Mouse (Mus musculus) splenic B cell, adult 2 months (primary cell): ENCODE results near the gene Gins1.
"Not testable (repeated sequence)": the region's sequence is repeated elsewhere in the genome, so short reads cannot be mapped to it uniquely, and the experiment has no call there.

Experiments
- DNase-seq: peaks from one replicate; pipeline ENCODE4 v3.0.0-alpha.2; 2011; ENCODE audit warnings: low read depth, low spot score
- H3K27me3 ChIP-seq: 2 replicates; pipeline ENCODE4 v1.6.1; 2012; ENCODE audit warnings: mild to moderate bottlenecking, low read length, moderate library complexity, mixed read lengths; ENCODE audit not compliant: control insufficient read depth, poor library complexity, insufficient read depth, severe bottlenecking
- H3K36me3 ChIP-seq: 2 replicates; pipeline ENCODE4 v1.6.1; 2012; ENCODE audit warnings: mild to moderate bottlenecking, low read length, moderate library complexity, mixed read lengths; ENCODE audit not compliant: control insufficient read depth, poor library complexity, insufficient read depth, severe bottlenecking

The Gins1 gene

DNA sequence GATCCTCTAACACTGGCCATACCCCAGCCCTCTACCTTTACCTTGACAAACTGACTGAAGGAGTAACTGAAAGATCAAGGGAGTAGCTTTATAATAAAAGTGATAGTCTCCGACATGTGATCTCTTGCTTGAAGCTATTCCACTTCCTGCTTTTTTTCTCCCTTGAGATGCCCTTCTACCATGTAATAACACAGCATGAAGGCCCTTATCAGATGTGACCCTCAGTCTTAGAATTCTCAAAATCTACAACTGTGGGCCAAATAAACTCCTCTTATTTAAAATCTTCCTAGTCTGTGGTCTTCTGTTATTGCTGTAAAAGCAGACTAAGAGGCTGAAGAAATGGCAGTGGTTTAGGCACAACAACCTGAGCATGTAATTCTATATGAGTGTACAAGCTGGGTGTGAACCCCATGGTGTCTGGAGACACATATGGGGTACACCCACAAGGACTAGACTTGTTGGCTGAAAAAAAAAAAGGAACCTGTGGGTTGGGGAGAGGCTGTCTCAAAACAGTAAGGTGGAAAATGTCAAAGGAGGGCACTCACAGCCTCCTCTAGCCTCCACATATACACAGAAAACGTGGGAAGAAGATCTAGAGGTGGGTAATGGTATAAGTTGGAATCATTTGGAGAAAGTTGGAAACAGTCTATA lies 10.5 kb upstream of the Gins1 start:
- DNase-seq = peak; percentile 23
- no peaks in the 10 kb centered on the region for H3K27me3 ChIP-seq
- no peaks in the 10 kb centered on the region for H3K36me3 ChIP-seq

DNA sequence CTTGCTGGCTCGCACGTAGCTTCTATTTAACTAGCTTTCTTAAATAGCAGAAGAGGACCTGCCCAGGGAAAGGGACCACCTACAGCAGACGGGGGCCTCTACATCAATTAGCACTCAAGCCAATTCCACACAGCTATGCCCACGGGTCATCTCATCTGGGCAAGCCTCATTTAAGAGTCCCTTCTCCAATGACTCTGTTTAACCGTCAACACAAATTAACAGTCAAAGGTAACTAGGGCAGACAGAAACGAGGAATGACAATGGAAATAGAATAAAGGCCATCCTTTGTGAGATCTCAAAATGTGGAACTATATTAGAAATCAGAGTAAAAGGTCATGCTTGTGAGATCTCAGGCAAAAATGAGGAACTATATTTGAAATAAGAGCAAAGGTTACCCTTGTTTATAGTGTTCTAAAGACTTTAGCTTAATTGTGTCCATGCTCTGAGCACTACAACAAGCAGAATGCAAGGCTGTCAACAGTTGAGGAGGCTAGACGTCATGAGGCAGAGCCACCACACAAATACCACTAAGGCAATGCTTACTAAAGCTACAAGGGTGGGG lies 9.4 kb upstream of the Gins1 start:
- no peaks in the 10 kb centered on the region for H3K27me3 ChIP-seq
- H3K36me3 ChIP-seq = no peaks in the 10 kb centered on the region
- peak; percentile 28 for DNase-seq

DNA sequence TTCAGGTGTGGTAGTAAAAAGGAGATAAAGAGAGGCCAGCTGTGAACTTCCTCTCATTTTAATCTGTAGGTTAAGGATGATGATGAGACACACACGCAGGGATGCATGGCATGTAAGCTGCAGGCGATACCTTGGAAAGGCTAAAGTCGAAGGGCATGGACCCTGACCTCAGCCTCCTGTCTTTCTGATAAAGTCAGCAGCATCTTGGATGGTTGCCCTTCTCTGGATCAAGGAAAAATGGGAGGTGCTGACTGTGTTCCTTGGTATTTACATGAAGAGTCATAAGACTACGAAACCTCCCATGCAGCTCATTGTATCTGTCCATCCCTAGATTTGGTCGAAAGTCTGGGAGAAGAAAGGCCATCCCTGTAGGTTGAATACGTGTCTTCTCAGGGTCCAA lies 4.9 kb upstream of the Gins1 start:
- no peak for DNase-seq
- Histone ChIP-seq H3K36me3 (no peaks in the 10 kb centered on the region), H3K27me3 (no peaks in the 10 kb centered on the region)

DNA sequence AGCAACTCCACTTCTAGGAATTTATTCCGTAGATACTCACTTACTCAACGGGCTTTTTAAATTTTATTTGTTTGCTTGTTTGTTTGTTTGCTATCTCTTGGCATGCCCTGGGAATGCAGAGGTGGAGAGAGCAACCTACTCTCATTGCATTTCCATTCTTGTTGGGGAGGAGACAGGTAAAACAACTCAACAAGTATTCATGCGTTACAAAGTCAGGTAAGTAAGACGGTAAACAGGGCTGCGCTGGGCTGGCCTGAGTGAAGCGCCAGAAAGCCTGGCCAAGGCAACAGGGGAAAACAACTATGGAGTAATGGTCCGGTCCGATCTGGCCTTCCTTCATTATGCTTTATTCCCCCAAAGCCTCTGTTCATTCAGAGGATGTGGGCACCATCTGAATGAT lies 2.9 kb upstream of the Gins1 start:
- no peak for DNase-seq
- Histone ChIP-seq H3K27me3 (no peaks in the 10 kb centered on the region), H3K36me3 (no peaks in the 10 kb centered on the region)

DNA sequence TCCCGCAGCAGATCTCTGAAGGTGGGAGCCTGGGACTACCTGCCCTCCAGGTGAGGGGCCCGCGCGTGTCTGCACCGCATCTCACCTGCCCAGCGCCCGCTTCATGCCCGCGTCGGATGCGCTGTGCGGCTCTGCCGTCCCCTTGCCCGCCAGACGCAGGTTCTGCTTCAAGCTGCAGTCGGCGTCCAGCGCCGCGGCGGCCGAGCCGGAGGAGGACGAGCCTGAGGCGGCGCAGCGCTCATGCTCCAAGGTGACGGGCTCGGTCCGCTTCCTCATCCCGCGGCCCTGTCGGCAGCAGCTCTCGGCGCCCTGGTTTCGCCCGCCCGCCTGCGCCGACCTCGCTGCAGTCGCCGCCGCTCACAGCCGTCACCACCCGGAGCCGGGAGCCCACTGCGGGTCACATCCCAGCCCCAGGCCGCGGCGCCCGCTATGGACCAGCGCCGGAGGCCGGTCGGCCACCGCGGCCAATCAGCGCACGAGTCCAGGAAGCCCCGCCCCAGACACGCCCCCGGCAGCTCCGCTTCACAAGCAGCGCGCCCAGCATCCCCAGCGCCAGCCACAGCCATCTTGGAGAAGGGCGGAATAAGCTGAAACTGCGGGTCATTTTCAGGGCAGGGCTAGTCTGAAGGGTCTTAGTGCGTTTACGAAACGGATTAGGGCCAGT lies 796 bp upstream of the Gins1 start, which contains the start of gene Abhd12:
Gene Abhd12, minus strand, starts transcription at position 470 of the 664 bp plus-strand sequence.
- H3K27me3 ChIP-seq = no peaks in the 10 kb centered on the region
- H3K36me3 ChIP-seq = no peaks in the 10 kb centered on the region
- DNase-seq = peak; percentile 97

DNA sequence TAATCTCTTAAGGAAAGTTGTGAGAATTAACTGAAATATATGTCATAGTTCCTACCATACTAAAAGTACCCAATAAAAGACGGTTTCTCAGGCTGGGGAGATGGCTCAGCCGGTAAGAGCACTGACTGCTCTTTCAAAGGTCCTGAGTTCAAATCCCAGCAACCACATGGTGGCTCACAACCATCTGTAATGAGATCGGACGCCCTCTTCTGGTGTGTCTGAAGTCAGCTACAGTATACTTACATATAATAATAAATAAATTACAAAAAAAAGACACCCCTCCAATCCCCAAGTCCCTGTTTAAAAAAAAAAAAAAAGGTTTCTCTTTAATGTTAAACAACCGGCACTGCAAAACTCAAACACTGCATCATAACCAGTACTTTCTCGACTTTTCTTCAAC lies 3.7 kb downstream of the Gins1 start:
- H3K27me3 ChIP-seq, DNase-seq, H3K36me3 ChIP-seq: not testable (repeated sequence)

DNA sequence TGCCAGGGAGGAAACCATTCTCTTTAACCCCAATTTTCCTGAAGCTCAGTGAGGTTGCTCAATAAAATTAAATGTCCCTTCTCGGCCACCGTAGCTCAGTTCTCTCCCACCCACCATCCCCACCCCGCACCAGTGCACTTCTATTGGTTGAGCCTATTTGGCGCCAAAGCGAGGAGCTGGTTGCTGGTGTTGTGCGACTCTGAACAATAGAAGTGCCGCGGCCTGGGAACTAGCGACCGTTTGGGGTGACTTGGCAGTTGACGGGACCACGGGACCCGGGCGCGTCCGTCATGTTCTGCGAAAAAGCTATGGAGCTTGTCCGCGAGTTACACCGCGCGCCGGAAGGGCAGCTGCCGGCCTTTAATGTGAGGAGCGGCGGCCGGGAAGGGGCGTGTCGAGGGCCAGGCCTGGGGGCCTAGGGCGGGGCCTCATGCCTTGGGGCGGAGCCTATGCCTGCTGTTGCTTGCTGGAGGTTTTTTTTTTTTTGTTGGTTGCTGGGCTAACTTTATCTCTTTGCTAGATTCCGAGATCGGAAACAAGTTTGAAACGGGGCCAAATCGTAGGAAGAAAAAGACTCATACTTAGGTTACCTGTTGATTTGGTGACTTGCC lies 4.3 kb downstream of the Gins1 start:
- Histone ChIP-seq H3K27me3 (no peaks in the 10 kb centered on the region), H3K36me3 (no peaks in the 10 kb centered on the region)
- DNase-seq = peak; percentile 94

DNA sequence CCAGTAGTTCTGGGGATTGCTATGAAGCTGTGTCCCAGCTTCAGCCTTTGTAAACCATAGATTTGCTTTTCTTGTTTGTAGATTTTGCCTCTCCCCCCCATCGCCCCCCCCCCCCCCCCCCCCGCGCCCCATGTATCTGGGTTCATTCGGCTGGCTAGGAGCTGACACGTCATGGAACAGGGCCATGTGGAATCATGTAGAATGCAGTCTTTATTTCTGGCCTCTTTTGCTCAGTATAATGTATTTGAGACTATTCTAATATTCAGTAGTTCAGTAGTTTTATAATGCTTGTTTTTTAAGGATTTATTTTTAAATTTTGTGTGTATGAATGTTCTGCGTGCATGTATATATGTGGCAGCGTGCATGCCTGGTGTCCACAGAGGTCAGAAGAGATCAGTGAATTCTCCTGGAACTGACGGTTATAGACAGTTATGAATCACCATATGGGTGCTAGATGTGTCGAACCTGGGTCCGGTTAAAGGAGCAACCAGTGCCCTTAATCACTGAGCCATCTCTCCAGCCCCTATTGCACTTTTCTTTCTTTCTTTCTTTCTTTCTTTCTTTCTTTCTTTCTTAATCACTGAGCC lies 5.2 kb downstream of the Gins1 start:
- H3K27me3 ChIP-seq = no peaks in the 10 kb centered on the region
- peak; percentile 33 for DNase-seq
- no peaks in the 10 kb centered on the region for H3K36me3 ChIP-seq

DNA sequence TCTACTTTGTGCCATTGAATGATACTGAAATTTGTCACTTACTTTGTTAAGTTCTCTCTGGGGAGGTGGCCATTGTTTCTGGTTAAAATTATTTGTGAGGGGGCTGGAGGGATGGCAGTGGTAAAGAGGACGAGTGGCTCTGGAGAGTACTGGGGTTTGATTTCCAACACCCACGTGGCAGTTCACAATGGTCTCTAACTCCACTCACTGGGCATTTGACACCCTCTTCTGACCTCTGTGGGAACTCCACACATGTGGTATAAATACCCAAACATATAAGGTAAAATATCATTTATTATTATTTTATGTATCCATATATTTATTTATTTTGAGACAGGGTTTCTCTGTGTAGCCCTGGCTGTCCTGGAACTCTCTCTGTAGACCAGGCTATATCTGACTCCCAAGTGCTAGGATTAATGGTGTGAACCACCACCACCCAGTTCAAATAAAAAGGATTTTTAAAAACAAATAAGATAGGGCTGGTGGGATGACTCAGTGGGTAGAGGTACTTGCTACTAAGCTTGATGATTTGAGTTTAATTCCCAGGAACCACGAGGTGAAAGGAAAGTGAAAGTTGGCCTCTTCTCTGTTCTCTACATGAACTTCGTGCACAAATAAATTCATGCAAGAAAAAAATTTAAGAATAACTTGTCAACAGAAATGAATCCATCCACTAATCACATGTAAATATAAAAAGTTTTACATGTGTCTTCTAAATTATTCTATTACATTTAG lies 9.7 kb downstream of the Gins1 start:
- no peaks in the 10 kb centered on the region for H3K27me3 ChIP-seq
- H3K36me3 ChIP-seq = no peaks in the 10 kb centered on the region
- DNase-seq = peak; percentile 18

DNA sequence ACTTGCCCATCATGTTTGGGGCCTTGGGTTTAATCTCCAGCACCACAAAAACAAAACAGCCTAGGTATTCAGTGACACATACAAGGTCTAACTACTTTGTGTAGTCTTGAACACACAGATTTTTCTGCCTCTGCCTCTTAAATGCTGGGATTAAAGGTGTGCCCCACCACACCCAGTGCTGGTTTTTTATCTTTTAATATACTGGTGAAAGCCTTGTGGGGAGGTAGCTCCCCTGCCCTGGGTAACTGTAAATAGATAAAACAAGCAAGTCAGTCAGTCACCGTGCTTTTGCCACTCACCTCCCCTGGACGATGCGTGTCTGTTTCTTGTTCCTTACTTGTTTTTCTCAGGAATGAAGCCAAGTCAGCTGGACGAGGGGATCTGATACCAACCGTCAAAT lies 10.6 kb downstream of the Gins1 start:
- Histone ChIP-seq H3K27me3 (no peaks in the 10 kb centered on the region), H3K36me3 (no peaks in the 10 kb centered on the region)
- no peak for DNase-seq

DNA sequence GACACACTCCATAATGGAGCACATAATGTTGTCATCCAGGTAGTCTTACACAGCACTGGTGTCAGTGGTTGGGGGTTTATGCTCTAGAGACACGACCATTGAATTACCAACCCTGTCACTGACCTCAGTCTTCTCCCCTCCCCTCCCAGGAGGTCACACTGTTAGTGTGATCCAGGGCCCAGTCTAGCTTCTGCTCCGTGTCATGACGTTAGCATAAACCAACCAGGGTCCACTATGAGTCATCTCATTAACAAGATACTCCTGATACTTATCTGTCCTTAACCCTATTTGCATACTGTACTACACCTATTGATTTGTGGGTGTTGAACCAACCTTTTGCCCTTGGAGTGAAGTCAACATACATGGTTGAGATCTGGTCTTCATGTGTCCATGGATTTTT lies 13.5 kb downstream of the Gins1 start:
- DNase-seq = no peak
- Histone ChIP-seq H3K36me3 (no peaks in the 10 kb centered on the region), H3K27me3 (no peaks in the 10 kb centered on the region)

DNA sequence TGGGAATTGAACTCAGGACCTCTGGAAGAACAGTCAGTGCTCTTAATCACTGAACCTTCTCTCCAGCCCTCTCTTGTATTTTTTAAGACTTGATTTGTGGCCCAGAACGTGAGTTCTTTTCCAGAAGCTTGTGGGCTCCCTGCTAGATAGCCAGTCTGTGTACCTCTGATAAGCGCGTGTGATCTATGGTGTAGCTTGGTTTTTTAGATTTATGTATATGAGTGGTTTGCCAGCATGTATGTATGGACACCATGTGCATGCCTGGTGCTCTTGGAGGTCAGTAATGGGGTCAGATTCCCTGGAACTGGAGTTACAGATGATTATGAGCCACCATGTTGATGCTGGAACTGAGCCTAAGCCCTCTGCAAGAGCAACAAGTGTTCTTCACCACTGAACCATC lies 15.3 kb downstream of the Gins1 start:
- DNase-seq = no peak
- Histone ChIP-seq H3K36me3 (no peaks in the 10 kb centered on the region), H3K27me3 (no peaks in the 10 kb centered on the region)

DNA sequence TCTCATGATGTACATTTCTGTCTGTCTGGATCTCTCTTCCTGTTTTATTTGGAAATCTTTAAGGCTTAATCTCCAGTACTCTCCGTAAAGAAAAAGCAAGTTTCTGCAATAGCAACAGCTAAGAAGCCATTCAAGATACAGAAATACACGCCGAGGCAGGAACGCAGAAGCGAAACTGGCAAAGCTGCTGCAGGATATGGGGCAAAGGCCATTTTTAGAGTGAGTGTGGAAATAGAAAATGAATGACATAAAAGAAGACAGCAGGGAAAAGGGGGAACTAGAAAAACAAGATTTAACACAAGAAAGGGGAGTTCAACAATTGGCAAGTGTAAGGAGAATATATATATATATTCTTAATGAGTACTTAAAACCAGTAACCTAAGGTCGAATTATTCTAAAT lies 16.5 kb downstream of the Gins1 start:
- H3K27me3 ChIP-seq = no peaks in the 10 kb centered on the region
- DNase-seq = peak; percentile 26
- H3K36me3 ChIP-seq = no peaks in the 10 kb centered on the region

DNA sequence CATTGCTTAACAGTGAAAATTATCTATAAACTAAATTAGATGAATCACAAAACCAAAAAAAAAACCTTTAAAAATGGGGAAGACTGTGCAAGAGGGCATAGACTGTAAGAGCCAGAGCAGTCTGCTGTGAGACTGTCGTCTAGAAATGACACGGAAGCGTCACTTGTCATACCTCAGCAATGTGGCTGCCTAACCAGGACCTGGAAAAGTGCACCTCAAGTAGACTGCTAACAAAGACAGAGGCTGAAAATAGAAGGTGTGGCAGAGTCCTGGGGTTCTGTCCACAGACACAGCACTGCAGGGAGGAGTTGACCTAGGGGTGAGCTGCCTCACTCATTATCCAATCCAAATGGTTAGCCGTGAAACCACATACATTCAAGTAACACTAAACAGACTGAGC lies 17.0 kb downstream of the Gins1 start:
- Histone ChIP-seq H3K36me3 (no peaks in the 10 kb centered on the region), H3K27me3 (no peaks in the 10 kb centered on the region)
- DNase-seq = no peak
